Mouse (Mus musculus): ENCODE measurements around the gene Alg14.

GRCm38 (mm10) chr3:121256131-121256530 is 35.4 kb upstream of the Alg14 start:
- TF ChIP-seq POLR2A (IDR thresholded peaks at IDR 0.05; ENCODE audit: low read depth, low read length) (no peak), CTCF (IDR thresholded peaks at IDR 0.05; ENCODE audit: extremely low read depth, insufficient read length, insufficient replicate concordance, low read depth, low read length) (no peak)

Data from small intestine, adult 2 months (tissue).